Mouse (Mus musculus): ENCODE measurements around the gene Cdhr2.

GRCm38 (mm10) chr13:54695479-54696230 is 5.6 kb upstream of the Cdhr2 start:
- TF ChIP-seq CTCF (IDR thresholded peaks at IDR 0.05; ENCODE audit: low read depth) (no peak), EP300 (IDR thresholded peaks at IDR 0.05; ENCODE audit: low read depth) (no peak)

All from liver, postnatal 0 days (tissue).